ENCODE assay signal across 7 mouse cellular contexts in genomic region chr14:122181078-122181814, GRCm38 (mm10). TPM values are rescaled to one million over a fixed set of nuclear protein-coding genes. Genes with fewer than 3 reads are reported as not detected.
DNase-seq lines count a peak whose midpoint lies in the region; ATAC-seq and TF ChIP-seq lines count a peak whose summit lies in the region.

Gene Clybl (plus strand): TSS chr14:122181704.

- H3K4me3 ChIP-seq in embryonic facial prominence, embryonic 12.5 days, result peak within 1 kb of the TSS; percentile 78
- peak within 1 kb of the TSS; percentile 76 for H3K4me3 ChIP-seq in kidney, adult 2 months (ENCODE audit: insufficient read depth, low read depth, low read length)
- H3K4me3 ChIP-seq in limb, embryonic 12.5 days (replicated peaks), result peak within 1 kb of the TSS; percentile 65
- H3K4me3 ChIP-seq in midbrain, embryonic 15.5 days, result peak within 1 kb of the TSS; percentile 74
- peak within 1 kb of the TSS; percentile 84 for H3K4me3 ChIP-seq in spleen, adult 2 months (ENCODE audit: extremely low read depth, insufficient read depth, insufficient read length)

- DNase-seq in adrenal gland, postnatal 25 days, result peak; percentile 98
- DNase-seq in heart, adult 11 months, result peak; percentile 100
- peak; percentile 98 for DNase-seq in kidney, adult 2 months
- DNase-seq in spleen, adult 2 months (ENCODE audit: low read depth in 1 of 2, low spot score in 2 of 2), result peak; percentile 54 to 89

- H3K4me1 ChIP-seq in embryonic facial prominence, embryonic 12.5 days, result 0 out of 2 replicates have a peak, but pooled peaks cover 6% of the 10 kb centered on the region
- peaks cover 3% of the 10 kb centered on the region; the same call in 1 of the 2 replicates for H3K4me1 ChIP-seq in kidney, adult 2 months (ENCODE audit: control insufficient read depth, insufficient read depth, low read length)
- H3K4me1 ChIP-seq in limb, embryonic 12.5 days (replicated peaks), result peaks cover 6% of the 10 kb centered on the region; the same call in 1 of the 2 replicates
- H3K4me1 ChIP-seq in midbrain, embryonic 15.5 days, result peaks cover 13% of the 10 kb centered on the region; the same call in 1 of the 2 replicates
- no peaks in the 10 kb centered on the region for H3K4me1 ChIP-seq in spleen, adult 2 months (ENCODE audit: control insufficient read depth, insufficient read depth, insufficient read length)

- H3K4me2 ChIP-seq in embryonic facial prominence, embryonic 12.5 days (replicated peaks), result peak within 1 kb of the TSS; percentile 62
- H3K4me2 ChIP-seq in limb, embryonic 12.5 days, result peak within 1 kb of the TSS; percentile 62
- peak within 1 kb of the TSS; percentile 72 for H3K4me2 ChIP-seq in midbrain, embryonic 15.5 days

- H3K27ac ChIP-seq in embryonic facial prominence, embryonic 12.5 days, result peak within 1 kb of the TSS; percentile 60
- peak within 1 kb of the TSS; percentile 27; the same call in 1 of the 2 replicates for H3K27ac ChIP-seq in kidney, adult 2 months (ENCODE audit: insufficient read depth, low read depth, low read length)
- H3K27ac ChIP-seq in limb, embryonic 12.5 days, result 0 out of 2 replicates have a peak within 1 kb of the TSS, but pooled peaks have one; percentile 23
- peak within 1 kb of the TSS; percentile 55; the same call in 1 of the 2 replicates for H3K27ac ChIP-seq in midbrain, embryonic 15.5 days
- H3K27ac ChIP-seq in spleen, adult 2 months (ENCODE audit: insufficient read depth, low read length), result peak within 1 kb of the TSS; percentile 24; the same call in 1 of the 2 replicates

- 3% methylated on average over 45 of the region's 45 CpGs for WGBS in embryonic facial prominence, embryonic 12.5 days
- 5% methylated on average over 45 of the region's 45 CpGs for WGBS in kidney, adult 2 months
- WGBS in limb, embryonic 12.5 days, result 3% methylated on average over 45 of the region's 45 CpGs
- WGBS in midbrain, embryonic 15.5 days, result 3% methylated on average over 43 of the region's 45 CpGs
- 8% methylated on average over 45 of the region's 45 CpGs for WGBS in spleen, adult 2 months

- H3K36me3 ChIP-seq in embryonic facial prominence, embryonic 12.5 days, result no peaks in the 10 kb centered on the region
- no peaks in the 10 kb centered on the region for H3K36me3 ChIP-seq in kidney, adult 2 months (ENCODE audit: control insufficient read depth, insufficient read depth, low read length)
- no peaks in the 10 kb centered on the region for H3K36me3 ChIP-seq in limb, embryonic 12.5 days
- H3K36me3 ChIP-seq in midbrain, embryonic 15.5 days (replicated peaks), result no peaks in the 10 kb centered on the region
- no peaks in the 10 kb centered on the region for H3K36me3 ChIP-seq in spleen, adult 2 months (ENCODE audit: control insufficient read depth, insufficient read depth, low read length)

- peak; percentile 67 for TF ChIP-seq POLR2A in kidney, adult 2 months (IDR thresholded peaks at IDR 0.05; ENCODE audit: low read depth, low read length)
- peak; percentile 28 for TF ChIP-seq POLR2A in spleen, adult 2 months (IDR thresholded peaks at IDR 0.05; ENCODE audit: low read depth, low read length)

- no peak for TF ChIP-seq CTCF in kidney, adult 2 months (conservative IDR thresholded peaks at IDR 0.05; ENCODE audit: insufficient read depth, insufficient read length, low read depth, low read length)
- TF ChIP-seq CTCF in spleen, adult 2 months (IDR thresholded peaks at IDR 0.05; ENCODE audit: extremely low read depth, insufficient read depth, insufficient read length, insufficient replicate concordance), result no peak

- H3K9ac ChIP-seq in embryonic facial prominence, embryonic 12.5 days, result peak within 1 kb of the TSS; percentile 77
- H3K9ac ChIP-seq in limb, embryonic 12.5 days (replicated peaks), result peak within 1 kb of the TSS; percentile 65
- H3K9ac ChIP-seq in midbrain, embryonic 15.5 days, result peak within 1 kb of the TSS; percentile 59

- no peaks in the 10 kb centered on the region for H3K27me3 ChIP-seq in embryonic facial prominence, embryonic 12.5 days
- H3K27me3 ChIP-seq in kidney, adult 2 months (replicated peaks; ENCODE audit: control insufficient read depth, insufficient read depth, low read length), result no peaks in the 10 kb centered on the region
- H3K27me3 ChIP-seq in limb, embryonic 12.5 days, result peaks cover 22% of the 10 kb centered on the region
- no peaks in the 10 kb centered on the region for H3K27me3 ChIP-seq in midbrain, embryonic 15.5 days (replicated peaks)
- no peaks in the 10 kb centered on the region for H3K27me3 ChIP-seq in spleen, adult 2 months (ENCODE audit: control insufficient read depth, insufficient read depth, low read length)

- ATAC-seq in embryonic facial prominence, embryonic 12.5 days (ENCODE audit: insufficient number of reproducible peaks, insufficient read depth, low FRiP score, low TSS enrichment), result peak; percentile 99
- ATAC-seq in limb, embryonic 12.5 days (ENCODE audit: insufficient number of reproducible peaks, insufficient read depth, low FRiP score, low TSS enrichment, low read depth), result peak; percentile 99
- ATAC-seq in midbrain, embryonic 15.5 days (replicated peaks), result peak; percentile 95

- no peaks in the 10 kb centered on the region for H3K9me3 ChIP-seq in embryonic facial prominence, embryonic 12.5 days
- no peaks in the 10 kb centered on the region for H3K9me3 ChIP-seq in limb, embryonic 12.5 days
- no peaks in the 10 kb centered on the region for H3K9me3 ChIP-seq in midbrain, embryonic 15.5 days

RNA-seq across cellular contexts. Expression of gene Clybl, which starts in this region (rescaled TPM):
- total RNA-seq in adrenal gland, postnatal 25 days (2021), result 65.8 and 69.3 TPM in 2 replicates
- 23.1 and 23.8 TPM in 2 replicates for polyA plus RNA-seq in embryonic facial prominence, embryonic 12.5 days (2016; fragmentation: Nextera tagmentation; extraction: Ambion mirVana)
- 62.1 and 66.7 TPM in 2 replicates for polyA plus RNA-seq in kidney, adult 2 months (2012; rRNA removed)
- polyA plus RNA-seq in limb, embryonic 12.5 days (2016; fragmentation: Nextera tagmentation; extraction: Ambion mirVana), result 16.8 and 17.5 TPM in 2 replicates
- 12.5 and 15.6 TPM in 2 replicates for polyA plus RNA-seq in midbrain, embryonic 15.5 days (2015; fragmentation: Nextera tagmentation; extraction: Ambion mirVana)
- 2.1 TPM in 2 replicates for polyA plus RNA-seq in spleen, adult 2 months (2012; rRNA removed)

Comparison
In these comparisons a context has a peak if more than half of its experiments do, and no peak if none do; other contexts are left out.
1. Peak in every context shown above with its lines: DNase-seq, ATAC-seq, H3K4me3 ChIP-seq and H3K27ac ChIP-seq.